In genomic region chr12:105031081-105032058, GRCm38 (mm10) we compare ENCODE assay signal across 8 mouse cellular contexts. TPM values are rescaled to one million over a fixed set of nuclear protein-coding genes. Genes with fewer than 3 reads are reported as not detected.
DNase-seq lines count a peak whose midpoint lies in the region; ATAC-seq lines count a peak whose summit lies in the region.

No protein-coding gene starts in this region.

- H3K4me1 ChIP-seq in hindbrain, embryonic 16.5 days (ENCODE audit: control insufficient read depth, insufficient read depth, low read depth, low read length) = peaks cover 35% of the 10 kb centered on the region
- peaks cover 41% of the 10 kb centered on the region for H3K4me1 ChIP-seq in midbrain, embryonic 13.5 days (replicated peaks)

- peaks cover 4% of the 10 kb centered on the region; the same call in 1 of the 2 replicates for H3K36me3 ChIP-seq in hindbrain, embryonic 16.5 days (ENCODE audit: control insufficient read depth, insufficient read depth, low read length)
- peaks cover 20% of the 10 kb centered on the region for H3K36me3 ChIP-seq in midbrain, embryonic 13.5 days

- H3K27ac ChIP-seq in hindbrain, embryonic 16.5 days (ENCODE audit: low read depth, low read length) = peak overlapping the region; percentile 79
- peak overlapping the region; percentile 70 for H3K27ac ChIP-seq in midbrain, embryonic 13.5 days

- H3K27me3 ChIP-seq in hindbrain, embryonic 16.5 days (replicated peaks; ENCODE audit: control insufficient read depth, insufficient read depth, low read length) = no peaks in the 10 kb centered on the region
- no peaks in the 10 kb centered on the region for H3K27me3 ChIP-seq in midbrain, embryonic 13.5 days

- ATAC-seq in hindbrain, embryonic 16.5 days = no peak
- no peak for ATAC-seq in midbrain, embryonic 13.5 days

- peak overlapping the region; percentile 88 for H3K4me3 ChIP-seq in hindbrain, embryonic 16.5 days (ENCODE audit: low read length)
- peak overlapping the region; percentile 74 for H3K4me3 ChIP-seq in midbrain, embryonic 13.5 days (replicated peaks)

- peak; percentile 38 for DNase-seq in embryo, embryonic 10 days (ENCODE audit: low spot score)
- DNase-seq in embryo, embryonic 10.5 days (ENCODE audit: low spot score) = no peak
- peak; percentile 46 for DNase-seq in thymus, postnatal 4 days
- DNase-seq in thymus, adult 18-20 months = no peak
- no peak for DNase-seq in T-cell, adult 2 months (ENCODE audit: low spot score)
- no peak for DNase-seq in layer of hippocampus, adult 18-20 months (ENCODE audit: low spot score in 2 of 2)

- H3K9me3 ChIP-seq in hindbrain, embryonic 16.5 days (ENCODE audit: control insufficient read depth, low read length) = no peaks in the 10 kb centered on the region
- H3K9me3 ChIP-seq in midbrain, embryonic 13.5 days = no peaks in the 10 kb centered on the region

- peak overlapping the region; percentile 93 for H3K4me2 ChIP-seq in hindbrain, embryonic 16.5 days (ENCODE audit: low read length)
- peak overlapping the region; percentile 87 for H3K4me2 ChIP-seq in midbrain, embryonic 13.5 days (replicated peaks)

- 2% methylated on average over 37 of the region's 37 CpGs for WGBS in hindbrain, embryonic 16.5 days
- 7% methylated on average over 37 of the region's 37 CpGs for WGBS in midbrain, embryonic 13.5 days

- H3K9ac ChIP-seq in hindbrain, embryonic 16.5 days (ENCODE audit: low read depth, low read length) = peak overlapping the region; percentile 82
- peak overlapping the region; percentile 80 for H3K9ac ChIP-seq in midbrain, embryonic 13.5 days (replicated peaks)

RNA-seq across cellular contexts. Expression of gene Glrx5, which starts 1.1 kb away (rescaled TPM):
- 168 and 179 TPM in 2 replicates for polyA plus RNA-seq in hindbrain, embryonic 16.5 days (2015; fragmentation: Nextera tagmentation; extraction: Ambion mirVana)
- polyA plus RNA-seq in midbrain, embryonic 13.5 days (2015; fragmentation: Nextera tagmentation; extraction: Ambion mirVana) = 139 and 148 TPM in 2 replicates
- 10 to 100 TPM; 45.9 to 46.2 TPM for total RNA-seq in layer of hippocampus, adult 18-20 months (2021)

RNA-seq across cellular contexts. Expression of gene Syne3, which starts 21.8 kb away (rescaled TPM):
- 0.38 and 0.60 TPM in 2 replicates for polyA plus RNA-seq in hindbrain, embryonic 16.5 days (2015; fragmentation: Nextera tagmentation; extraction: Ambion mirVana)
- polyA plus RNA-seq in midbrain, embryonic 13.5 days (2015; fragmentation: Nextera tagmentation; extraction: Ambion mirVana) = 0.17 and 0.27 TPM in 2 replicates
- 1 to 10 TPM; 2.0 to 2.3 TPM for total RNA-seq in layer of hippocampus, adult 18-20 months (2021)

Comparison
In these comparisons a context has a peak if more than half of its experiments do, and no peak if none do; other contexts are left out.
1. DNase-seq: peak in embryo, embryonic 10 days (single experiment) and thymus, postnatal 4 days (single experiment); none in embryo, embryonic 10.5 days (single experiment), thymus, adult 18-20 months (0 of 2), T-cell, adult 2 months (single experiment) and layer of hippocampus, adult 18-20 months (0 of 2).